Mouse (Mus musculus) megakaryocyte, embryonic 14.5 days (primary cell): ENCODE measurements around the gene Tmed10.

ENCODE experiments used
- FLI1 ChIP-seq: IDR thresholded peaks from 2 replicates; pipeline ENCODE4 v1.6.1; 2012; ENCODE audit warnings: low read length, inconsistent platforms, mixed read lengths
- GATA1 ChIP-seq: IDR thresholded peaks from 3 replicates; pipeline ENCODE4 v1.6.1; 2012; ENCODE audit warnings: mixed read lengths, low read length, inconsistent platforms, borderline replicate concordance

GRCm38 (mm10) chr12:85308651-85309050 is 66.0 kb downstream of the Tmed10 start:
- no peak for TF ChIP-seq GATA1
- TF ChIP-seq FLI1, result no peak
